Comparison of ENCODE assay signal across 8 mouse cellular contexts in genomic region chr7:142094301-142095143, GRCm38 (mm10). TPM values are rescaled to one million over a fixed set of nuclear protein-coding genes. Genes with fewer than 3 reads are reported as not detected.
DNase-seq lines count a peak whose midpoint lies in the region; ATAC-seq and TF ChIP-seq lines count a peak whose summit lies in the region.

No protein-coding gene starts in this region.

- no peak for TF ChIP-seq POLR2A in brain, embryonic 14.5 days (IDR thresholded peaks at IDR 0.05; ENCODE audit: borderline replicate concordance, extremely low read depth, insufficient read depth, insufficient read length, poor library complexity, severe bottlenecking)

- H3K9ac ChIP-seq in forebrain, embryonic 15.5 days (replicated peaks): peak overlapping the region; percentile 99
- peak overlapping the region; percentile 86 for H3K9ac ChIP-seq in intestine, postnatal 0 days (ENCODE audit: low read depth, low read length)
- peak overlapping the region; percentile 96 for H3K9ac ChIP-seq in liver, embryonic 16.5 days (ENCODE audit: low read depth, low read length)

- WGBS in forebrain, embryonic 15.5 days: under 1% methylated on average over 89 of the region's 89 CpGs
- under 1% methylated on average over 71 of the region's 89 CpGs for WGBS in intestine, postnatal 0 days
- 1% methylated on average over 82 of the region's 89 CpGs for whole genome bisulfite sequencing in liver, embryonic 16.5 days (ENCODE audit: insufficient replicate concordance)

- peak overlapping the region; percentile 95 for H3K4me3 ChIP-seq in forebrain, embryonic 15.5 days
- H3K4me3 ChIP-seq in intestine, postnatal 0 days (ENCODE audit: low read depth, low read length): peak overlapping the region; percentile 76
- H3K4me3 ChIP-seq in liver, embryonic 16.5 days (ENCODE audit: low read depth, low read length): peak overlapping the region; percentile 81

- H3K36me3 ChIP-seq in forebrain, embryonic 15.5 days: no peaks in the 10 kb centered on the region
- H3K36me3 ChIP-seq in intestine, postnatal 0 days (ENCODE audit: control insufficient read depth, insufficient read depth): no peaks in the 10 kb centered on the region; the same call in 1 of the 2 replicates
- no peaks in the 10 kb centered on the region for H3K36me3 ChIP-seq in liver, embryonic 16.5 days (ENCODE audit: control insufficient read depth, insufficient read depth)

- ATAC-seq in forebrain, embryonic 15.5 days (replicated peaks): peak; percentile 33
- peak; percentile 77 for ATAC-seq in intestine, postnatal 0 days
- ATAC-seq in liver, embryonic 16.5 days (ENCODE audit: low read depth): peak; percentile 69

- TF ChIP-seq CTCF in brain, embryonic 14.5 days (IDR thresholded peaks at IDR 0.05; ENCODE audit: borderline replicate concordance, extremely low read depth, insufficient read depth, insufficient read length): no peak
- no peak for TF ChIP-seq CTCF in intestine, postnatal 0 days (IDR thresholded peaks at IDR 0.05; ENCODE audit: low read depth)

- peaks cover 64% of the 10 kb centered on the region for H3K4me1 ChIP-seq in forebrain, embryonic 15.5 days
- 0 out of 2 replicates have a peak, but pooled peaks cover 2% of the 10 kb centered on the region for H3K4me1 ChIP-seq in intestine, postnatal 0 days (replicated peaks; ENCODE audit: control insufficient read depth, insufficient read depth, low read length)
- H3K4me1 ChIP-seq in liver, embryonic 16.5 days (ENCODE audit: control insufficient read depth, low read depth, low read length): peaks cover 44% of the 10 kb centered on the region

- DNase-seq in spleen, adult 12 weeks (ENCODE audit: low spot score): peak; percentile 56
- no peak for DNase-seq in spleen, adult 18-20 months
- DNase-seq in brain, embryonic 14.5 days (ENCODE audit: low read depth): peak; percentile 69
- DNase-seq in retina, postnatal 1 day: peak; percentile 52
- no peak for DNase-seq in adipocyte (ENCODE audit: low spot score)

- peak overlapping the region; percentile 95 for H3K27ac ChIP-seq in forebrain, embryonic 15.5 days (replicated peaks)
- peak overlapping the region; percentile 74 for H3K27ac ChIP-seq in intestine, postnatal 0 days (ENCODE audit: low read depth, low read length)
- H3K27ac ChIP-seq in liver, embryonic 16.5 days (ENCODE audit: low read length): peak overlapping the region; percentile 80

- H3K4me2 ChIP-seq in forebrain, embryonic 15.5 days (replicated peaks): peak overlapping the region; percentile 93
- peak overlapping the region; percentile 95 for H3K4me2 ChIP-seq in intestine, postnatal 0 days (replicated peaks; ENCODE audit: low read depth)
- peak overlapping the region; percentile 93 for H3K4me2 ChIP-seq in liver, embryonic 16.5 days (ENCODE audit: low read depth, low read length)

- no peaks in the 10 kb centered on the region for H3K9me3 ChIP-seq in forebrain, embryonic 15.5 days
- no peaks in the 10 kb centered on the region for H3K9me3 ChIP-seq in intestine, postnatal 0 days (ENCODE audit: control insufficient read depth)
- no peaks in the 10 kb centered on the region for H3K9me3 ChIP-seq in liver, embryonic 16.5 days (replicated peaks; ENCODE audit: control insufficient read depth, low read length)

- 0 out of 2 replicates have a peak, but pooled peaks cover 6% of the 10 kb centered on the region for H3K27me3 ChIP-seq in forebrain, embryonic 15.5 days
- peaks cover 23% of the 10 kb centered on the region; the same call in 1 of the 2 replicates for H3K27me3 ChIP-seq in intestine, postnatal 0 days (replicated peaks; ENCODE audit: control insufficient read depth, insufficient read depth, low read length)
- H3K27me3 ChIP-seq in liver, embryonic 16.5 days (ENCODE audit: control insufficient read depth, insufficient read depth, low read depth, low read length): peaks cover 66% of the 10 kb centered on the region

RNA-seq across cellular contexts. Expression of gene Dusp8, which starts 1.1 kb away (rescaled TPM):
- 93.1 and 145 TPM in 2 replicates for polyA plus RNA-seq in brain, embryonic 14.5 days (2012; rRNA removed)
- polyA plus RNA-seq in forebrain, embryonic 15.5 days (2015; fragmentation: Nextera tagmentation; extraction: Ambion mirVana): 90.8 and 93.5 TPM in 2 replicates
- 5.8 and 6.4 TPM in 2 replicates for polyA plus RNA-seq in intestine, postnatal 0 days (2015; fragmentation: Nextera tagmentation; extraction: Ambion mirVana)
- 2.8 TPM in 2 replicates for polyA plus RNA-seq in liver, embryonic 16.5 days (2015; fragmentation: Nextera tagmentation; extraction: Ambion mirVana)

RNA-seq across cellular contexts. Expression of gene Gm45618, which starts 26.0 kb away (rescaled TPM):
- polyA plus RNA-seq in brain, embryonic 14.5 days (2012; rRNA removed): not detected in 2 replicates
- 0.60 TPM in 1 of 2 replicates, not detected in the other for polyA plus RNA-seq in forebrain, embryonic 15.5 days (2015; fragmentation: Nextera tagmentation; extraction: Ambion mirVana)
- polyA plus RNA-seq in intestine, postnatal 0 days (2015; fragmentation: Nextera tagmentation; extraction: Ambion mirVana): not detected in 2 replicates
- not detected in 2 replicates for polyA plus RNA-seq in liver, embryonic 16.5 days (2015; fragmentation: Nextera tagmentation; extraction: Ambion mirVana)

RNA-seq across cellular contexts. Expression of gene Mob2, which starts 33.7 kb away (rescaled TPM):
- 39.4 and 46.5 TPM in 2 replicates for polyA plus RNA-seq in brain, embryonic 14.5 days (2012; rRNA removed)
- 52.5 and 54.3 TPM in 2 replicates for polyA plus RNA-seq in forebrain, embryonic 15.5 days (2015; fragmentation: Nextera tagmentation; extraction: Ambion mirVana)
- polyA plus RNA-seq in intestine, postnatal 0 days (2015; fragmentation: Nextera tagmentation; extraction: Ambion mirVana): 49.5 and 54.7 TPM in 2 replicates
- polyA plus RNA-seq in liver, embryonic 16.5 days (2015; fragmentation: Nextera tagmentation; extraction: Ambion mirVana): 58.9 and 60.7 TPM in 2 replicates

RNA-seq across cellular contexts. Expression of gene Gm39115, which starts 41.3 kb away (rescaled TPM):
- not detected in 2 replicates for polyA plus RNA-seq in brain, embryonic 14.5 days (2012; rRNA removed)
- polyA plus RNA-seq in forebrain, embryonic 15.5 days (2015; fragmentation: Nextera tagmentation; extraction: Ambion mirVana): not detected in 2 replicates
- not detected in 2 replicates for polyA plus RNA-seq in intestine, postnatal 0 days (2015; fragmentation: Nextera tagmentation; extraction: Ambion mirVana)
- polyA plus RNA-seq in liver, embryonic 16.5 days (2015; fragmentation: Nextera tagmentation; extraction: Ambion mirVana): not detected in 2 replicates

RNA-seq across cellular contexts. Expression of gene Gm45337, which starts 49.9 kb away (rescaled TPM):
- polyA plus RNA-seq in brain, embryonic 14.5 days (2012; rRNA removed): 0.06 TPM in 1 of 2 replicates, not detected in the other
- polyA plus RNA-seq in forebrain, embryonic 15.5 days (2015; fragmentation: Nextera tagmentation; extraction: Ambion mirVana): not detected in 2 replicates
- not detected in 2 replicates for polyA plus RNA-seq in intestine, postnatal 0 days (2015; fragmentation: Nextera tagmentation; extraction: Ambion mirVana)
- polyA plus RNA-seq in liver, embryonic 16.5 days (2015; fragmentation: Nextera tagmentation; extraction: Ambion mirVana): not detected in 2 replicates

Comparison
In these comparisons a context has a peak if more than half of its experiments do, and no peak if none do; other contexts are left out.
1. DNase-seq: peak in spleen, adult 12 weeks (single experiment), brain, embryonic 14.5 days (single experiment) and retina, postnatal 1 day (single experiment); none in spleen, adult 18-20 months (0 of 2) and adipocyte (single experiment).
2. RNA of gene Dusp8, which starts 1.1 kb away (polyA plus RNA-seq): 93.1 to 145 TPM in brain, embryonic 14.5 days and 90.8 to 93.5 TPM in forebrain, embryonic 15.5 days; 5.8 to 6.4 TPM in intestine, postnatal 0 days and 2.8 TPM in liver, embryonic 16.5 days; every median in the first group is over 10 times any median in the second.
3. Peak in every context shown above with its lines, with median percentiles within 50 percentile points of each other: ATAC-seq, H3K27ac ChIP-seq, H3K4me2 ChIP-seq, H3K4me3 ChIP-seq and H3K9ac ChIP-seq.